Mouse (Mus musculus) heart, adult 2 months (tissue): Measurements from ENCODE around the gene Grb14.

Experiments
- CTCF ChIP-seq: fragments of 200-600 bp; IDR thresholded peaks from 2 replicates; pipeline ENCODE4 v1.8.1; 2022; ENCODE audit warnings: antibody characterized with exemption, mild to moderate bottlenecking, moderate library complexity
- EP300 ChIP-seq: fragments of 200-500 bp; IDR thresholded peaks from 2 replicates; pipeline ENCODE4 v1.6.1; 2011; ENCODE audit warnings: low read depth, low read length, control low read depth; ENCODE audit not compliant: insufficient read depth
- POLR2A ChIP-seq: fragments of 200-500 bp; IDR thresholded peaks from 2 replicates; pipeline ENCODE4 v1.6.1; 2011; ENCODE audit warnings: mild to moderate bottlenecking, low read depth, low read length, control low read depth; ENCODE audit not compliant: insufficient read depth

- TF ChIP-seq CTCF (no peak), POLR2A (no peak), EP300 (no peak)
Measured at GRCm38 (mm10) chr2:65048234-65049017, 23.6 kb upstream of the Grb14 start.
